Mouse (Mus musculus) heart, adult 11 months (tissue): ENCODE data around the gene Ccser1.
"Not testable (repeated sequence)": the region's sequence is repeated elsewhere in the genome, so short reads cannot be mapped to it uniquely, and the experiment has no call there.

Experiments
- DNase-seq: peaks from one replicate; pipeline ENCODE4 v3.0.0; 2022

The Ccser1 gene

DNA sequence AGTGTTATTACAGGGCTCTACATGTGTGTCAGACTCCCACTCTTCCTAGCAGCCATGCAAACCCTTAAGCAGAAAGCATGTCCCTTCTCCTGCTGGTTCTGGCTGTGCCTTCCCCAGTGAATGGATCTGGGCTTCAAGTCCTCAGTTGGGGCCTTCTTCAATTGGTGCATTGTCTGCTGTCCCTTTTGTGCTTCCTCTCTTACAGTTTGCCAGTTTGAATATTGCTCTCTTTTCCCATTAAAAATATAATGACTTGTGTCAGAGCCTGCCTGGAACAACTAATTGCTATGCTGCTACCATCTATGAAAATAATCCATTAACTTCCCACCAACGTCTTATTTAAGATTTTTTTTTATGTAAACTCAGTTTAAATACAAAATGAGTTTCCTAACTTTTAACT lies 566.2 kb downstream of the Ccser1 start:
- no peak for DNase-seq

DNA sequence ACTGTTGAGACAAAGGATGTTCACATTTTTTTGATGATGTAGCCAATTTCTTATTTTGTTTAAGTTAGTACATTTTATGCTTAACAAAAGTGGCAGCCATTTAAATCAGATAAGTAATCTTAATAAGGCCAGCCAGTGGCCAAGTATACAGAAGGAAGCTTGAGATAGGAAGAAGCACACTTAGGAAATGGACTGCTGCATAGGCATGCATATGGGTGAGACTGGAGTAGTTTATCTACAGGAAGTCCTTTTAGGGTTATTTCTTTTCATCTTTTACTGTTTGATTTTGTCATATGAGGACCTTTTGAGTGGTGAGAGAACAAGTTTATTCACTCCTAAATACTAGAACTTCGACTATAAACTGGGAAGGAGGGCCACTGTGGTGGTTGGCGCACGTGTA lies 582.0 kb downstream of the Ccser1 start:
- DNase-seq: no peak

DNA sequence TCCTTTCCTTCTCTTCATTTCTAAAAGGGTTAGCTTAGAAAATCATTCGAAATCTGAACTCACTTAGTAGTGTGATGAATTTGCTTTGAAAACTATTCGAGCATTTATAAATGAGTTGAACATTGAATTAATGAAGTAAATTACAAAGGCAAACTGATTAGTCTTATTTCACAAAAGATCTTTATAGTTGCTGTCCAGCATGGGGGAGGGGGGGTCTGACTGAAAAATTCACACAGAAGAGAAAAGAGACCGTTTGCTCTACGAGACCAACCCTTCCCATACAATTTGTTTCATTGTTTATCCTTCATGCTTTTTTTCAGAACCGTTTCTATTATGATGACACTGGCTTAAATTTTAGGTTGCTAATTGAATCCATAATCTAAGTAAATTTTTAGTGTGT lies 583.3 kb downstream of the Ccser1 start:
- no peak for DNase-seq

DNA sequence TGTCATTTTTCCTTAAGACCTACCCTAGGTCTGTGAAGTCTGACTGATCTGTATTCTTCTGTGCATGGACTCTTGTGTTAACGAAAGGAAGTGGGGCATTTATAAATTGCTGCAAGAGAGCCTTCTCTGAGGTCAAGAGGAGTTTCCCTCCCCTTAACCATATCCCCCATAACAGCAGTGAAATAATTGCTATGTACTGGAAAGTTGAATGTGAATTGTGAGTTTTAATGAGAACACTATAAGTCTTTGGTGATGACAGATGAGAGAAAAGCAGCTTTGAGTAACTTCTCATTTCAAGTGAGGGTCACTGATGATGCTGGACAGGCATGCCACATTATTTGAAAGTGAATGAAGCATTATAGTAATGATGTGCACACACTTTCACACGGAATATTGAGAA lies 585.7 kb downstream of the Ccser1 start:
- no peak for DNase-seq

DNA sequence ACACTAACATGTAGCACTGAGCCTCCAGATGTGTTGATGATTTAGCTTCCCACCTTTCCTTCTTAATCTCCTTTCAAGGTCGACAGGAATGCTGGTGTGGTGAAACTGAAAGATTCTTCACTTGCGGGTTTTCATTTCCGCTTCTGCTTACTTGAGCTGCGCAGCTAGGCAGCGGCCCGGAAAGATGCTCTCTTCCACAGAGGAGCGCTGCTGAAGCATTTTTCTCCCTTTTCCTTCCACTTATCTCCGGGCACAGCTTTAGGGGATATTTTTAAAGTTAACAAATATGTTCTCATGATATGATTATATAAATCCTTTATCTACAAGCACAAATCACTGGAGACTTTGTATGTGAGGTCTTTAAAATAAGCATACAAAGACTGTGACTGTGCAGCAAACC lies 587.0 kb downstream of the Ccser1 start:
- no peak for DNase-seq

DNA sequence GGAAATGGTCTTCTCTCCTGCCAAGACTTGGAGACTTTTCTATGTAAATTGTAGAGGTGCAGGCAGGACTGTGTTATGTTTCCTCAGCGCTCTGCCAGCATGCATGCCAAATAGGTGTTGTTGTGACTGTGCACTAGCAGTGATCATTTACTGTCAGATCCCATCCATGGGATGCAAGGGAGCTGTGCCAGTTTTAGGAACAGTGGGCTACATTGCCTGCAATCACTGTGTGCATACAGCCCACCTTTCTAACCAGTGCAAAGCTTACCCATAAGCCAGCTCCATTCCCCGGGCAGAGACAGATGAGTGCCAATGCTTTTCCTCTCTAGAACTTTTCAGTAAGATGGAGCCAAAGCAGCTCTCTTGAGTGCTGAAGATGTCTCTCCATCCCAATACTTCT lies 606.6 kb downstream of the Ccser1 start:
- no peak for DNase-seq

DNA sequence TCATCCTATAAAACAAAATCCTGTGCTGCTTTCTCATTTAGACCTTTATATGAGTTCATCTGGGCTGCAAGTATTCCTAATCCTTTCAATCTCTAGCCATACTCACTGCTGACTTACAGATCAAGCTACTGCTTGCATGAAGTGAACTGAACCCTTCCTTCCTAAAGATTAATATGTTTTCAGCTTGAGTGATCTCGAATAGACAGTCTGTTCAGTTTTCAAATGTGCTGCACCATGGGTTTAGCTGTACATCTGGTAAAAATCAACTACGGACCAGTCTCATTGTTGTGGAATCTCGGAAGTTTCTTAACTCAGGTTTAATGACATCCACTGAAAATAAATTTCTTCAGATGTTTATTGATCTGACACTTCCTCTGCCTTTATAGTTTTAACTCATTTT lies 620.8 kb downstream of the Ccser1 start:
- DNase-seq: no peak

DNA sequence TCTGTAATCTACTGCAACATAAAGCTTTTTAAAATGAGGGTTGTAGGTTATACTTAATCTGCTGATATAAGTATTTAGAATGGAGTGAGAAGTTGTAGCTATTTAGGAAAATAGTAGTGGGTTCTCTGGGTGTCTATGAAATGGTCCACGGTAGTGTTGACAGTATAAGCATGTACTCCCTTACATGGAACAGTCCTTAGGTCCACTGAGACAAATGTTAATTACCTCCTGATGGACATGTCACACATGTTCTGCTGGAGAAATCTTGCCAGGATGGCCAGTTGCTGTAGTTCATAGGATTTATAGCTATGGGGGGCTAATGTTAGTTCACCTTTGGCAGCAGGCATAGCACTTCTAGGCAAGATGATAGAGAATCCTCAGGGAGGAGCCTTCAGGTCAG lies 625.4 kb downstream of the Ccser1 start:
- no peak for DNase-seq

DNA sequence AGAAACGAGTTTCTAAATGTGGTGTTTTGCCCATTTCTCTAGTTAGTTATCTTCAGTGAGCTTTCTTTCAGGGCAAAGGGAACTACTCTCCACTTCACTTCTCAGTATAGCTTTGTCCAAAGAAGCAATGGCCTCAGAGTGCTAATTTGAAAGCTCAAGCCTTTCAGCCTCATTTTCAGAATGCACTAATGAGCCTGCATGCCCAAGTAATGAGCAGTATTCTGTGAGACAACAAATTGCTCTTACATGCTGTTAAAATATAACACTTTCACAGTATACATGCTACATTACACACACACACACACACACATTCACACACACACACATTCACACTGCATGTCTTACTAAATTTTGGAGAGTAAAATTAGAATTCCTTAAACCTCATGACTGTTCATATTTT lies 637.6 kb downstream of the Ccser1 start:
- DNase-seq: no peak

DNA sequence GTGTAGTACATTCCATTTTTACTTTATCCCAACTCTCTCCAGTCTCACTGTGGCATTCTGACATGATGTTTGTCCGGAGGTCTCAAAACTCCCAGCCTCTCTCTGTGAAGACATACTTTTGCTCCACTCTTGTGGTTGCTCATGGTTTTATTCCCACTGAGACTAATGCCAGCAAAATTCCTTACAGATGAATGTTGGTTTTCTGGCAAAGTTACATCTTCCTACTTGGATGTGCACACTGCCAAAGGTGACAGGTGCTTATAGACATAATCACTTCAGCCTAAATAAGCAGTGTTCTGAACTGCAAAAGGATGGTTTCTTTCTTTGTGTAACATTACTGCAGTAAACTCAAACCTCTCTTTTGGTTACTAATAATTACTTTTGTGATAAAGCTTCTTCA lies 696.2 kb downstream of the Ccser1 start:
- no peak for DNase-seq

DNA sequence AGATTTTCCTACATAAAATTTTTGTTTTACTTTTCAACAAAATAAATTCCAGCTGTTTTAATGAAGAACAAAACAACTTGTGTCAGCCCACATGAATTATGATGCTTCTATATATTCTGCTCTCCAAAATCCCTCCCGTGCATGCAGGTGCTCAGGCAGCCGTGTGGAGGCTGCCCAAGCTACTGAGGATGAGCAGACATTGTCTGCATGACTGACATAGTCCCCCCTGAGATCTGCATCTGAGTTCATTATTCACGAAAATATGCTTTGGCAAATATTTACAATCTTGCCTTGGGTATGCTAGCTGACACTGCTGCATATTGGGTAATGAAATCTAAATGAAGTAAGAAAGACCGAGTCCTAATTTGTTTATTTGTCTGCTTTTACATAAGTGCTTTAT lies 718.1 kb downstream of the Ccser1 start:
- no peak for DNase-seq

DNA sequence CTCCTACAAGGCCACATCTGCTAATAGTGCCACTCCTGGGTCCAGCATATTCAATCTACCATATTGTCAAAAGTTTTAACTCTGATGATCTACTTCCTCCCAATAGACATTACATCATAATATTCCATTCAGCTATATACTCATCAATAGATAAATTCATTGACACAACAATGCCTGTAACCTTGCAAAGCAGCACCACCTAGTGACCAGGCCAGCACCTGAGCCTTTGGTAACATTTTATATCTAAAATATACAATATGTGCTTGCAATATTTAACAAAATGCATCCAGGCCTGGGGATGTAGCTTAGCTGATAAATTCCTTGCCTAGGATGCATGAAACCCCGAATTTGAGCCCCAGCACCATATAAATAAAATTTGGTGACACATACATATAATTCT lies 722.6 kb downstream of the Ccser1 start:
- no peak for DNase-seq

DNA sequence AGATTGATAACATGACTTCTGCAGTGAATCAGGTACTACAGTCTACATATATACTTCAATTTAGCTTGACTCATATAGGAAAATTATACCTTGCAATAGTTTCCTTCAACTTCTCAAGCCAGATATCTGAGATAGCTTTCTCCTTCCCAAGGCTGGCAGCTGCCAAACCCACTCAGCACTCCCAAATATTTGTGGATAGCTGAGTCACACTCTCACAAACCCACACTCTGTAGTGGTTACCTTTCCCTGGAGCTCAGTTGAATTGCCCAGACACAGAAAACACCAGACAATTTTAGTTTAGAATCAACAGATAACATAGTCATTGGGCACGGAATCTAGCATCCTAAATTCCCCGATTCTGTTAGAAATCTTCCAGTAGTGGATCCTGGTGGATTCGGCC lies 732.8 kb downstream of the Ccser1 start:
- no peak for DNase-seq

DNA sequence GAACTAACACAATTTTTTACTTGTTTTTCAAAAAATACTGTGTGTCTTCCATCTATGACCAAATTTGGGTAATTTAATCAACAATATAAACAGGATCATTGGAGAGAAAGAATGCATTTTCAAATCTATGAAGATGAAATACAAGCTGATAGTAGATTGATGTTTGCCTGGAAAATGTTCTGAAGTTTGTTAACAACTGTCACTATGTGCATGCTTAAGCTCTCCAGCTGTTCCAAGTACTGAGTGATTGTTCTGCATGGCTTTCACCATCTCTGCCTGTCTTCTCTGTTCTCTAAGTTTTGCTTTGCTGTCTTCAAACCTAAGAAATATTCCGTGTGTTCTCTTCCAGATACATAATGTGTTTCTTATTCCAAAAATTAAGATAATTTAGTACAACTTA lies 751.5 kb downstream of the Ccser1 start:
- no peak for DNase-seq

DNA sequence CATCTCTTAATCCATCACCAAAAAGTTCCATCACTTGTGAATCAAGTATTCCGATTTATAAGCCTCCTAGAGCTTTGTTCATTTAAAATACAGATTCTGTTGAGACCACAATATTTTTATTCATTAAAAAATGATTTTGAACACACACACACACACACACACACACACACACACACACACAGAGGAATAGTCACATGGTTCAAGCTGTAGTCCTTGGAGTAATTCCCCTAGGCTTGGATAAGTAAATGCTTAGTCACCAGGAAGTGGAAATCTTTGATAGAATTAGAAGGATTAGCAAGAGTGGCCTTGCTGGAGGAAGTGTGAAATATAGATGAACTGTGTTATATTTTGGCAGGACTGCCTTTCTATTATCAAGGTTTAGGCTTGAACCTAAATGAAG lies 756.5 kb downstream of the Ccser1 start:
- no peak for DNase-seq

DNA sequence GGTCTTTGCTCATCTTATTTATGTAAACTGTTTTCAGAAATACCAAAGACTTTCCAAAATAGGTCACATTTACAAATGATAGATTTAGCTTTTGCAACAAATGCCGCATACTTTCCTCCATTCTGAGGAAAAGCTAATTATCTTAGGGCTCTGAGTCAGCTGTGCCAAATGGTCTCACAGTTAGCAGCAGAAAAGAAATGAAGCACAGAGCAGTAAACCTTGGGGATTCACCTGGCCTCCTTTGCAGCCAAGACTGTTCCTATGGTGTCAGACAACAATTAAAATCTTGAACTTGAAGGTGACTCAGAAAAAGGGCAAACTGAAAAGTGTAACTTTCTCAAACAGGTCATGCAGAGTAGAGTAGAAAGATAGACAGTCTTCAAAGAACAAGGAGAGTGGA lies 759.1 kb downstream of the Ccser1 start:
- no peak for DNase-seq

DNA sequence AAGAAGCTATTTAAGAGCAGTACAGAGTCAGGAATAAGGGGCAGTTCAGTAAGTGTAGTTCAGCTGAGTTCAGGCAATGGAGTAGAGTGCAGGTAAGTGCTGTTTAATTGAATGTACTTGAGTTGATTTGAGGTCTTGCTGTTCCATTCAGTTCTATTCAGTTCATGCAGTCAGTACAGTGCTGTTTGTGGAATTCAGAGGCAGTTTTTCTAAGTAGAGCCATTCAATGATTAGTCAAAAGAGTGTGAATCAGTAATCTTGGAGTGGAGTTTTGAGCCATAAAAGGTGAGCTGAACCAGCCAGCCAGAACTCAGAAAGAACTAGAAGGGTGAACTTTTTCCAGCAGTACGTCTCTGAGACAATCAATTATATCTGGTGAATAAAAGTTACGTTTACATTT lies 773.6 kb downstream of the Ccser1 start:
- no peak for DNase-seq

DNA sequence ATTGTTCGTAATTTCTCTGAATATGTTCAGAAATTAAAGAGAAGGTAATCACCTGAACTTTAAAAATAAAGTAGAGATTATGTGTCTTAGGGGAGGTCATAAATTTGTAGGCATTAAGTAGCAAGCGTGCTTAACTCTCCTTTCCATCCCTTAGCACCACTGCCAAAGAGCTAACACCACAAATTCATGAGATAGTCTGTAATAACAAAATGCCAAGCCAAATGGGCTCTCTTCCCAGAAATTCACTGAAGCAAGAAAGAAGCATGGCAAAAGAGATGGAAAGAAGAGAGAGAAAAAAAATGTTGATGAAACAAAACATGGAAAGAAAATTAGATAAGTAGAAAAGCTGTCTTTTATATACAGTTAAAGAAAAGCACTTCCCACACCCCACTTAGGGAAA lies 796.8 kb downstream of the Ccser1 start:
- DNase-seq: no peak

DNA sequence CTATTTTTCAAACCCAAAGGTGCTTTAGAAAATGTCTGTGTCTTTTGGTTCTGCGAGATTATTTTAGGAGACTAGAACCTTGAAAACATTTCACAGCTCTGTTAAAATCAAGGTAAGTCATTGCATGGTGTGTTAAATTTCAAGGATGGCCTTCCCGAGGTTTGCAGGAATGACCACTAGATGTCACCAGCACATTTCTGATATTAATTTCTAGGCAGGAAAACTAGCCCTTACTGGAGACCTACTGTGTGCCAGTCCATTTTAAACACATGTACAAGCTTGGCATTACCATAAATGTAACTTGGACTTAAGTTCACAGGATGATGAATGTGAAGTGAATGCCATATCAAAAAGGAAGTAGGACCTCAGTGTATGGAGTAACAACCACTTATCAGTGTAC lies 798.3 kb downstream of the Ccser1 start:
- no peak for DNase-seq

DNA sequence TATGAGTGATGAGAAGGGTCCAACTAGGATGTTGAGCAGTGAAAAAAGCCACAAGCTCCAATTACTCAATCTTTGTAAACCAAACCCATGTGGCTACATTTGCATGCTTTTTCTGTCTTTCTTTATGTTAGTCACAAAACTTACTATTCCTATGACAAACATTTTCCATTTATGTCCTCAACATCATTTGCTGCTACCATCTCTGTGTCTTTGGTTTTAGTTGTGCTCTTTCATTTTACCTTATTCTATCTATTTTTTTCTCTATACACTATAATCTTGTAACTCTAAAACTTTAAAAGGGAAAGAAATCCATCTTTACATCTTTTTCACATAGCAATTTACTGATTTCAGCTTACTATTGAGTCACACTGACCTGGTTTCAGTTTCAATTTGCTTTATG lies 834.2 kb downstream of the Ccser1 start:
- no peak for DNase-seq

DNA sequence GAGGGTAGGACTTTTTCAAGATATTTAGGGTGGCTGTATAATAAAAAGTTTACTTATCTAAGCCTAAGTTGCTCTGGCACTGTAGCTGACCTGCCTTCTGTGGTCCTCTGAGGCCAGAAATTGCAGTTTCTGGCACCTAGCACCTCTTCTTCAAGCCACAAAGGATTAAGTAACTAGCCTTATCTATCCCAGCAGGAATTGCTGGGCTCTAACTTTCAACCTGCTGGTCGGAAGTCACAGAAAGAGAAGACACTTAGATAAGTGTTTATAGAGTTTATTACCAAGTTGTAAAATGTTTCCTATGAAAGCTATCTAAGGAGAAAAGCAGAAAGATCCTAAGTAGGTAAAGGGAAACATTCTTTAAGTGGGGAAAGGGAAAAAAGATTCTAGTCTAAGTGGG lies 864.3 kb downstream of the Ccser1 start:
- no peak for DNase-seq

DNA sequence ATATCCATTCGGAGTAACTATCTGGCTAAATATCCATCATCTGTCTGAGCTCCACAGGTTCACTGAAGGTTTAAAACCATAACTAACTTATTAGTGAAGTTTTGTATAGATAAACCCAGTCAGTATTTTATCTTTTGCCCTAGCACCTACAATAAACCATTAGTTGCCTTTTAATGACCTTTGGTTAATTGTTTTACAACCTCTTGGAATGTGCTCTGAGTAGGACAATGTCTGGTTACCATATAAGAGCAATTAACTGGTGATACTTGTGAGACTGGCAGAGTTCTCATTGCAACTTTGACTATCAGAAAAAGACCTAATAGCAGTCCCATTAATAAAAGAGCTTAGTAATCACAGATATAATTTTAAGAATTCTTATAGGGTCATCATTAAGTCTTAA lies 864.9 kb downstream of the Ccser1 start:
- not testable (repeated sequence) for DNase-seq

DNA sequence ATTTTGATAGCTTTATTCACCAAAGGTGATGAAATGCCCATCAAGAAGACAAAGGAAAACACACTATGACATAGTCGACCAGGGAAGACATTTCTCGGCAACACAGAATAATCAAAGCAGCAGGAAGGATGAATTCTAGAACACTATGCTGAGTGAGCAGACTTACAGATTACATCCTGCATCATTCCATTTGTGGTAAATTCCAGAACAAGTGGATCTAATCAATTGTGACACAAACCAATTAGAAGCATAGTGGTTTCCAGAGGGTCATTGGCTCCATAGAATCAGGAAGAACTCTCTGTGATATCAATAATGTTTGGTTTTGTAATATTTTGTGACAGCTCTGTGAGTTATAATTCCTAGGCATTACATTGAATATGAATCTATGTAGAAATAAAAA lies 875.2 kb downstream of the Ccser1 start:
- no peak for DNase-seq

DNA sequence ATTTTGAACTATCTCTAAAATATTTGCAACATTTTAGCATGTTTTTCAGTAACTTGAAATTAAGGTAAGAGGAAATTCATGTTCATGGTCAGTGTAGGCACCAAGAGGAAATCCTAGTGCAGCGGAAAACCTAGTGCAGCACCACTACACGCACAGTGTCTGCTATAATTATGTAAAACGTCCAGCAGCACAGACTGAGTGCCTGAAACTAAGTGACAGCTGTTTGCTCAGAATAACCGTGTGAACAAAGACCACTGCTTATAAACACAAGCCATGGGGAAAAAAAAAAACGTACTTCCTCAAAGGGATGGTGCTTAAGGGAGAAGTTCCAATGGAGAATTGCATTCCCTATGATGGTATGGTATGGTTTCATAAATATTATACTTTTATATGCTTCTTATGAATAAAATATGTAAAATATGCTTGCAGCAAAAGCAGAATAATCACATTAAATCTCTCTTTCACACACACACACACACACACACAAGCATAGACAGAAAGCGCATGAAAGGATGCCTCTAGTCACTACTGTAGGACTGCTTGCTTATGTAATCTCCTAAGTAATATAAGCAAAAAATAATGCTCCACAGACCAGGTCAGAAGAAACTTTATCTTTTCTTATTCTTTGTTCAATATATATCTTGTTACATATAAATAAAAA lies 886.4 kb downstream of the Ccser1 start:
- DNase-seq: peak; percentile 9

DNA sequence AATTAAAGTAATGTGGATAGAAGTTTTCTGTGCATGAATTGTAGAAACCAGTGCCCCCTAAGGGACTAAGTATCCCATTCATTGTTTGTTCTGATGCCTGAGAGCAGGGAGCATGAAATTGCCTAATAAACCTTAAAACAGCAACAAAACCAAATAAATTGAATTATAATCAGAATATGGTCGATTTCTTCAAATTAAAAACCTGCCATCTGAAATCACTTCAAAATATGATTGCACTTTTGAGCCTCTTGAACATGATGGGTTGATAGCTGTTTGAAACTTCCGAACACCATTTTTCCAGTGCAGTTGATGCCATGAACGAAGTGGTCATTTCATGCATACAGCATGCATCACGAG lies 886.9 kb downstream of the Ccser1 start:
- DNase-seq: no peak

DNA sequence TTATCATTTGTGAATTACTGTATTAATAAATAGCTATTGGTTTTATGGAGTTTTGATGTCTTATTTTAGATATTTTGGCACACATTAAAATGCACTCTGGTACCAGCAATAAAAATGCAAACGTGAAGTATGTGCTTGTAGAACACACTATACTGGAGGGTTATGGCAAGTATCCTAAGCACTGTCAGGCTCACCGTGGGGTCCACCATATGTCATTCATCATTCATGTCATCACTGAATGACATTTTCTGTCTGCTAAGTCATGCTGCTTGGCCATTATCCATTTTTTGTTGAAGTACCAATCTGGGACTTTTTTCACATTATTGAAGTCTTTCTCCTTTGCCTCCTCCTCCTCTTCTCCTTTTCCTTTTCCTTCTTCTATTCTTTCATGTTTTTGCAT lies 925.3 kb downstream of the Ccser1 start:
- no peak for DNase-seq
